Mouse (Mus musculus): Measurements from ENCODE around the gene 9330182O14Rik. TPM values are rescaled to one million over a fixed set of nuclear protein-coding genes. Genes with fewer than 3 reads are reported as not detected.

9330182O14Rik gene
- polyA plus RNA-seq, 1 experiment from 2014 or later: not detected

GRCm38 (mm10) chr15:40132408-40132807 is 1.8 kb upstream of the 9330182O14Rik start:
- Histone ChIP-seq H3K4me1 (ENCODE audit: insufficient read depth, low read length) (no peaks in the 10 kb centered on the region), H3K4me3 (ENCODE audit: low read length) (no peak overlapping the region), H3K27me3 (ENCODE audit: insufficient read depth, low read length) (no peaks in the 10 kb centered on the region), H3K36me3 (ENCODE audit: insufficient read depth, low read length) (no peaks in the 10 kb centered on the region), H3K4me2 (replicated peaks; ENCODE audit: low read depth, low read length) (no peak overlapping the region), H3K9ac (replicated peaks; ENCODE audit: low read length) (no peak overlapping the region), H3K27ac (ENCODE audit: low read length) (no peak overlapping the region), H3K9me3 (ENCODE audit: low read length) (no peaks in the 10 kb centered on the region)
- no peak for ATAC-seq (ENCODE audit: low FRiP score, low TSS enrichment)
- 69% methylated on average over 4 of the region's 4 CpGs for WGBS

- no peak overlapping the region for H3K9ac ChIP-seq (replicated peaks; ENCODE audit: low read length)
- 51% methylated on average over 7 of the region's 7 CpGs for WGBS
- H3K4me1 ChIP-seq (ENCODE audit: insufficient read depth, low read length): no peaks in the 10 kb centered on the region
- no peak overlapping the region for H3K4me2 ChIP-seq (replicated peaks; ENCODE audit: low read depth, low read length)
- H3K27ac ChIP-seq (ENCODE audit: low read length): no peak overlapping the region
- no peak overlapping the region for H3K4me3 ChIP-seq (ENCODE audit: low read length)
- peak; percentile 23; the same call in 1 of the 2 replicates for ATAC-seq (ENCODE audit: low FRiP score, low TSS enrichment)
- H3K27me3 ChIP-seq (ENCODE audit: insufficient read depth, low read length): no peaks in the 10 kb centered on the region
- no peaks in the 10 kb centered on the region for H3K9me3 ChIP-seq (ENCODE audit: low read length)
- H3K36me3 ChIP-seq (ENCODE audit: insufficient read depth, low read length): no peaks in the 10 kb centered on the region
These were observed 10.1 kb downstream of the 9330182O14Rik start for GRCm38 (mm10) chr15:40144221-40144620.

- no peaks in the 10 kb centered on the region for H3K9me3 ChIP-seq (ENCODE audit: low read length)
- H3K4me2 ChIP-seq (replicated peaks; ENCODE audit: low read depth, low read length): no peak overlapping the region
- H3K27ac ChIP-seq (ENCODE audit: low read length): no peak overlapping the region
- no peaks in the 10 kb centered on the region for H3K27me3 ChIP-seq (ENCODE audit: insufficient read depth, low read length)
- no peak overlapping the region for H3K4me3 ChIP-seq (ENCODE audit: low read length)
- H3K9ac ChIP-seq (replicated peaks; ENCODE audit: low read length): no peak overlapping the region
- WGBS: 85% methylated on average over 6 of the region's 6 CpGs
- no peaks in the 10 kb centered on the region for H3K4me1 ChIP-seq (ENCODE audit: insufficient read depth, low read length)
- H3K36me3 ChIP-seq (ENCODE audit: insufficient read depth, low read length): no peaks in the 10 kb centered on the region
- no peak for ATAC-seq (ENCODE audit: low FRiP score, low TSS enrichment)
These were observed 23.5 kb downstream of the 9330182O14Rik start for GRCm38 (mm10) chr15:40157683-40158082.

GRCm38 (mm10) chr15:40166560-40167275 is 32.6 kb downstream of the 9330182O14Rik start:
- H3K36me3 ChIP-seq (ENCODE audit: insufficient read depth, low read length): no peaks in the 10 kb centered on the region

GRCm38 (mm10) chr15:40167276-40168139 is 33.3 kb downstream of the 9330182O14Rik start:
- ATAC-seq (ENCODE audit: low FRiP score, low TSS enrichment): peak; percentile 28; the same call in 1 of the 2 replicates
- Histone ChIP-seq H3K4me3 (ENCODE audit: low read length) (peak overlapping the region; percentile 26), H3K4me1 (ENCODE audit: insufficient read depth, low read length) (peaks cover 23% of the 10 kb centered on the region), H3K27ac (ENCODE audit: low read length) (peak overlapping the region; percentile 55), H3K4me2 (replicated peaks; ENCODE audit: low read depth, low read length) (peak overlapping the region; percentile 54), H3K9ac (replicated peaks; ENCODE audit: low read length) (peak overlapping the region; percentile 48), H3K9me3 (ENCODE audit: low read length) (no peaks in the 10 kb centered on the region), H3K36me3 (ENCODE audit: insufficient read depth, low read length) (no peaks in the 10 kb centered on the region), H3K27me3 (ENCODE audit: insufficient read depth, low read length) (no peaks in the 10 kb centered on the region)
- 29% methylated on average over 26 of the region's 26 CpGs for WGBS

More at GRCm38 (mm10) chr15:40166560-40167275, 32.6 kb downstream of the 9330182O14Rik start:
- ATAC-seq (ENCODE audit: low FRiP score, low TSS enrichment): no peak
- H3K4me2 ChIP-seq (replicated peaks; ENCODE audit: low read depth, low read length): peak overlapping the region; percentile 54
- no peaks in the 10 kb centered on the region for H3K27me3 ChIP-seq (ENCODE audit: insufficient read depth, low read length)
- 21% methylated on average over 9 of the region's 9 CpGs for WGBS
- peak overlapping the region; percentile 48 for H3K9ac ChIP-seq (replicated peaks; ENCODE audit: low read length)
- peak overlapping the region; percentile 22 for H3K4me3 ChIP-seq (ENCODE audit: low read length)
- peaks cover 23% of the 10 kb centered on the region for H3K4me1 ChIP-seq (ENCODE audit: insufficient read depth, low read length)
- H3K9me3 ChIP-seq (ENCODE audit: low read length): no peaks in the 10 kb centered on the region
- H3K27ac ChIP-seq (ENCODE audit: low read length): peak overlapping the region; percentile 43

- Histone ChIP-seq H3K9me3 (ENCODE audit: low read length) (no peaks in the 10 kb centered on the region), H3K27me3 (ENCODE audit: insufficient read depth, low read length) (no peaks in the 10 kb centered on the region), H3K4me3 (ENCODE audit: low read length) (peak overlapping the region; percentile 26), H3K4me1 (ENCODE audit: insufficient read depth, low read length) (peaks cover 23% of the 10 kb centered on the region), H3K27ac (ENCODE audit: low read length) (peak overlapping the region; percentile 55; the same call in 1 of the 2 replicates), H3K9ac (replicated peaks; ENCODE audit: low read length) (0 out of 2 replicates have a peak overlapping the region, but pooled peaks have one; percentile 31), H3K4me2 (replicated peaks; ENCODE audit: low read depth, low read length) (peak overlapping the region; percentile 54), H3K36me3 (ENCODE audit: insufficient read depth, low read length) (no peaks in the 10 kb centered on the region)
- WGBS: 31% methylated on average over 10 of the region's 10 CpGs
- ATAC-seq (ENCODE audit: low FRiP score, low TSS enrichment): peak; percentile 63; the same call in 1 of the 2 replicates
These were observed 34.0 kb downstream of the 9330182O14Rik start for GRCm38 (mm10) chr15:40168140-40168688.

- ATAC-seq (ENCODE audit: low FRiP score, low TSS enrichment): no peak
- Histone ChIP-seq H3K9ac (replicated peaks; ENCODE audit: low read length) (no peak overlapping the region), H3K4me3 (ENCODE audit: low read length) (no peak overlapping the region), H3K27ac (ENCODE audit: low read length) (no peak overlapping the region), H3K4me2 (replicated peaks; ENCODE audit: low read depth, low read length) (no peak overlapping the region), H3K4me1 (ENCODE audit: insufficient read depth, low read length) (peaks cover 23% of the 10 kb centered on the region), H3K36me3 (ENCODE audit: insufficient read depth, low read length) (no peaks in the 10 kb centered on the region), H3K27me3 (ENCODE audit: insufficient read depth, low read length) (no peaks in the 10 kb centered on the region), H3K9me3 (ENCODE audit: low read length) (no peaks in the 10 kb centered on the region)
- WGBS: 69% methylated on average over 5 of the region's 5 CpGs
These were observed 34.9 kb downstream of the 9330182O14Rik start for GRCm38 (mm10) chr15:40169061-40169460.

GRCm38 (mm10) chr15:40169705-40170104 is 35.5 kb downstream of the 9330182O14Rik start:
- Histone ChIP-seq H3K9me3 (ENCODE audit: low read length) (no peaks in the 10 kb centered on the region), H3K27ac (ENCODE audit: low read length) (no peak overlapping the region), H3K4me3 (ENCODE audit: low read length) (no peak overlapping the region), H3K9ac (replicated peaks; ENCODE audit: low read length) (no peak overlapping the region), H3K4me2 (replicated peaks; ENCODE audit: low read depth, low read length) (no peak overlapping the region), H3K4me1 (ENCODE audit: insufficient read depth, low read length) (peaks cover 23% of the 10 kb centered on the region), H3K27me3 (ENCODE audit: insufficient read depth, low read length) (no peaks in the 10 kb centered on the region), H3K36me3 (ENCODE audit: insufficient read depth, low read length) (no peaks in the 10 kb centered on the region)
- no peak for ATAC-seq (ENCODE audit: low FRiP score, low TSS enrichment)
- 75% methylated on average over 13 of the region's 13 CpGs for WGBS

GRCm38 (mm10) chr15:40179423-40179822 is 45.3 kb downstream of the 9330182O14Rik start:
- H3K4me3 ChIP-seq (ENCODE audit: low read length): no peak overlapping the region
- no peaks in the 10 kb centered on the region for H3K4me1 ChIP-seq (ENCODE audit: insufficient read depth, low read length)
- H3K27me3 ChIP-seq (ENCODE audit: insufficient read depth, low read length): no peaks in the 10 kb centered on the region
- no peak overlapping the region for H3K4me2 ChIP-seq (replicated peaks; ENCODE audit: low read depth, low read length)
- H3K9me3 ChIP-seq (ENCODE audit: low read length): no peaks in the 10 kb centered on the region
- peak; percentile 65; the same call in 1 of the 2 replicates for ATAC-seq (ENCODE audit: low FRiP score, low TSS enrichment)
- WGBS: 8% methylated on average over 2 of the region's 2 CpGs
- no peak overlapping the region for H3K9ac ChIP-seq (replicated peaks; ENCODE audit: low read length)
- H3K36me3 ChIP-seq (ENCODE audit: insufficient read depth, low read length): no peaks in the 10 kb centered on the region
- no peak overlapping the region for H3K27ac ChIP-seq (ENCODE audit: low read length)

Measured in kidney, embryonic 16.5 days (tissue).